Mouse (Mus musculus) kidney, postnatal 25 days (tissue): ENCODE measurements around the gene Vamp8.
A peak's percentile ranks its signal among the peaks of the same experiment; 100 is the strongest.

Source experiments
- DNase-seq, 2 experiments: peaks; one replicate each; pipeline ENCODE4 v3.0.0; 2021; ENCODE audit warnings: mixed read lengths in 2 of 2

Vamp8 gene

GRCm38 (mm10) chr6:72371147-72371546 is 19.4 kb downstream of the Vamp8 start:
- DNase-seq, result peak; percentile 69

- DNase-seq, result peak in 1 of 2 experiments; percentile 67
Measured at GRCm38 (mm10) chr6:72370091-72370490, 20.4 kb downstream of the Vamp8 start.

GRCm38 (mm10) chr6:72369557-72369956 is 20.9 kb downstream of the Vamp8 start:
- DNase-seq, result no peak

GRCm38 (mm10) chr6:72367460-72367974 is 23.0 kb downstream of the Vamp8 start:
- DNase-seq, result no peak

GRCm38 (mm10) chr6:72366844-72367443 is 23.6 kb downstream of the Vamp8 start, which contains the start of gene Rnf181:
Gene Rnf181 (minus strand): TSS chr6:72366956.
- DNase-seq, result no peak

- no peak for DNase-seq
Measured at GRCm38 (mm10) chr6:72366304-72366703, 24.2 kb downstream of the Vamp8 start.

- peak in 1 of 2 experiments; percentile 62 for DNase-seq
Measured at GRCm38 (mm10) chr6:72364985-72365384, 25.5 kb downstream of the Vamp8 start.

GRCm38 (mm10) chr6:72364009-72364408 is 26.5 kb downstream of the Vamp8 start:
- no peak for DNase-seq

GRCm38 (mm10) chr6:72362132-72363028 is 28.1 kb downstream of the Vamp8 start:
- DNase-seq, result peak; percentile 96 to 99

- DNase-seq, result peak in 1 of 2 experiments; percentile 57
Measured at GRCm38 (mm10) chr6:72361121-72361551, 29.4 kb downstream of the Vamp8 start.

- DNase-seq, result peak; percentile 74 to 89
Measured at GRCm38 (mm10) chr6:72360599-72360935, 29.9 kb downstream of the Vamp8 start.

GRCm38 (mm10) chr6:72359891-72360598 is 30.5 kb downstream of the Vamp8 start:
- DNase-seq, result peak; percentile 57 to 77

GRCm38 (mm10) chr6:72359343-72359742 is 31.2 kb downstream of the Vamp8 start:
- DNase-seq, result peak in 1 of 2 experiments; percentile 52

- no peak for DNase-seq
Measured at GRCm38 (mm10) chr6:72358086-72358764, 32.3 kb downstream of the Vamp8 start.

- peak in 1 of 2 experiments; percentile 43 for DNase-seq
Measured at GRCm38 (mm10) chr6:72357164-72358079, 33.1 kb downstream of the Vamp8 start.

GRCm38 (mm10) chr6:72356001-72356532 is 34.4 kb downstream of the Vamp8 start:
- peak; percentile 54 to 82 for DNase-seq

GRCm38 (mm10) chr6:72355066-72355911 is 35.2 kb downstream of the Vamp8 start, which contains the start of gene Tmem150a:
Gene Tmem150a (plus strand): TSS chr6:72355447.
- DNase-seq, result peak; percentile 90 to 96

- DNase-seq, result no peak
Measured at GRCm38 (mm10) chr6:72354025-72354424, 36.5 kb downstream of the Vamp8 start.

- peak; percentile 55 to 73 for DNase-seq
Measured at GRCm38 (mm10) chr6:72352636-72353405, 37.7 kb downstream of the Vamp8 start.
